Mouse (Mus musculus): ENCODE data around the gene Uts2r.

The Uts2r gene

GRCm38 (mm10) chr11:121163751-121164150, 3.7 kb downstream of the Uts2r start:
- CTCF ChIA-PET, result interaction anchor here (0.7 kb wide), 1 partner anchor 50 kb away, joined by 3 read pairs; no protein-coding TSS in a partner anchor

GRCm38 (mm10) chr11:121173203-121173602, 13.1 kb downstream of the Uts2r start:
- CTCF ChIA-PET, result no interaction called here

GRCm38 (mm10) chr11:121174234-121174633, 14.2 kb downstream of the Uts2r start:
- CTCF ChIA-PET, result no interaction called here

- CTCF ChIA-PET, result interaction anchor here (0.5 to 0.8 kb wide), 3 partner anchors 9 to 617 kb away, joined by 3 to 9 read pairs (median 3); no protein-coding TSS in a partner anchor
These were observed 16.5 kb downstream of the Uts2r start for GRCm38 (mm10) chr11:121176285-121177270.

GRCm38 (mm10) chr11:121189681-121190080, 29.6 kb downstream of the Uts2r start:
- CTCF ChIA-PET, result no interaction called here

GRCm38 (mm10) chr11:121192742-121193141, 32.7 kb downstream of the Uts2r start:
- CTCF ChIA-PET, result no interaction called here

- CTCF ChIA-PET, result no interaction called here
These were observed 33.3 kb downstream of the Uts2r start for GRCm38 (mm10) chr11:121193415-121193814.

GRCm38 (mm10) chr11:121198622-121199021, 38.6 kb downstream of the Uts2r start:
- CTCF ChIA-PET, result no interaction called here

GRCm38 (mm10) chr11:121199851-121200250, 39.8 kb downstream of the Uts2r start:
- CTCF ChIA-PET, result no interaction called here

- CTCF ChIA-PET, result no interaction called here
These were observed 40.7 kb downstream of the Uts2r start for GRCm38 (mm10) chr11:121200781-121201180.

GRCm38 (mm10) chr11:121201436-121202198, 41.5 kb downstream of the Uts2r start:
- CTCF ChIA-PET, result interaction anchor here (0.7 kb wide), 1 partner anchor 77 kb away, joined by 7 read pairs; no protein-coding TSS in a partner anchor

- CTCF ChIA-PET, result no interaction called here
These were observed 43.7 kb downstream of the Uts2r start for GRCm38 (mm10) chr11:121203859-121204160.

GRCm38 (mm10) chr11:121204161-121205006, 44.3 kb downstream of the Uts2r start, which contains the start of the genes Hexdc and Ogfod3:
TSS of gene Hexdc (plus strand) at chr11:121204433.
TSS of gene Ogfod3 (minus strand) at chr11:121204711.
- CTCF ChIA-PET, result no interaction called here

Measured in spleen, embryonic (tissue).